Comparison of ENCODE assay signal across 25 mouse cellular contexts in genomic region chr15:90686770-90687169, GRCm38 (mm10). TPM values are rescaled to one million over a fixed set of nuclear protein-coding genes. Genes with fewer than 3 reads are reported as not detected.
DNase-seq lines count a peak whose midpoint lies in the region; ATAC-seq and TF ChIP-seq lines count a peak whose summit lies in the region.
"Had no signal": no experiment of that assay in that cellular context is flagged by ENCODE, and none has a peak within 500 bp of the region (broad histone marks: within the 10 kb centered on the region; RNA-seq: fewer than 3 reads in every experiment).

No protein-coding gene starts in this region.

- no peaks in the 10 kb centered on the region for H3K4me1 ChIP-seq in intestine, postnatal 0 days (replicated peaks; ENCODE audit: control insufficient read depth, insufficient read depth, low read length)
- no peaks in the 10 kb centered on the region for H3K4me1 ChIP-seq in intestine, embryonic 16.5 days (ENCODE audit: control insufficient read depth, insufficient read depth, low read length)
- H3K4me1 ChIP-seq in lung, postnatal 0 days (ENCODE audit: insufficient read depth, low read depth, low read length) = no peaks in the 10 kb centered on the region
- no peaks in the 10 kb centered on the region for H3K4me1 ChIP-seq in stomach, embryonic 15.5 days
- H3K4me1 ChIP-seq: embryonic facial prominence, embryonic 10.5 days; embryonic facial prominence, embryonic 13.5 days; forebrain, embryonic 12.5 days; forebrain, embryonic 15.5 days; heart, embryonic 10.5 days; heart, embryonic 13.5 days; hindbrain, embryonic 12.5 days; hindbrain, embryonic 15.5 days had no signal

- H3K4me3 ChIP-seq in intestine, postnatal 0 days (ENCODE audit: low read depth, low read length) = no peak overlapping the region
- H3K4me3 ChIP-seq in intestine, embryonic 16.5 days (ENCODE audit: low read length) = no peak overlapping the region
- no peak overlapping the region for H3K4me3 ChIP-seq in lung, postnatal 0 days (ENCODE audit: low read depth, low read length)
- no peak overlapping the region for H3K4me3 ChIP-seq in stomach, embryonic 15.5 days (replicated peaks)
- H3K4me3 ChIP-seq: embryonic facial prominence, embryonic 10.5 days; embryonic facial prominence, embryonic 13.5 days; erythroblast, embryonic 14.5 days; forebrain, embryonic 12.5 days; forebrain, embryonic 15.5 days; heart, adult 2 months; heart, embryonic 10.5 days; heart, embryonic 13.5 days; hindbrain, embryonic 12.5 days; hindbrain, embryonic 15.5 days had no signal

- 0 out of 2 replicates have a peak, but pooled peaks have one; percentile 7 for TF ChIP-seq CTCF in intestine, postnatal 0 days (IDR thresholded peaks at IDR 0.05; ENCODE audit: low read depth)
- TF ChIP-seq CTCF in lung, postnatal 0 days (IDR thresholded peaks at IDR 0.05) = no peak

- no peak overlapping the region for H3K27ac ChIP-seq in intestine, postnatal 0 days (ENCODE audit: low read depth, low read length)
- no peak overlapping the region for H3K27ac ChIP-seq in intestine, embryonic 16.5 days (ENCODE audit: low read length)
- H3K27ac ChIP-seq in lung, postnatal 0 days (ENCODE audit: low read length) = no peak overlapping the region
- no peak overlapping the region for H3K27ac ChIP-seq in stomach, embryonic 15.5 days
- H3K27ac ChIP-seq: embryonic facial prominence, embryonic 10.5 days; embryonic facial prominence, embryonic 13.5 days; forebrain, embryonic 12.5 days; forebrain, embryonic 15.5 days; heart, adult 2 months; heart, embryonic 10.5 days; heart, embryonic 13.5 days; hindbrain, embryonic 12.5 days; hindbrain, embryonic 15.5 days had no signal

- no peak for ATAC-seq in intestine, postnatal 0 days
- no peak for ATAC-seq in intestine, embryonic 16.5 days
- peak; percentile 44; the same call in 1 of the 2 replicates for ATAC-seq in lung, postnatal 0 days
- ATAC-seq in stomach, embryonic 15.5 days (ENCODE audit: insufficient read depth, low FRiP score, low read depth) = peak; percentile 60; the same call in 1 of the 2 replicates
- ATAC-seq: forebrain, embryonic 15.5 days had no signal

- TF ChIP-seq EP300 in lung, postnatal 0 days (IDR thresholded peaks at IDR 0.05) = no peak

- no peaks in the 10 kb centered on the region for H3K27me3 ChIP-seq in intestine, postnatal 0 days (replicated peaks; ENCODE audit: control insufficient read depth, insufficient read depth, low read length)
- no peaks in the 10 kb centered on the region for H3K27me3 ChIP-seq in intestine, embryonic 16.5 days (replicated peaks; ENCODE audit: control insufficient read depth, insufficient read depth, low read length)
- H3K27me3 ChIP-seq in lung, postnatal 0 days (replicated peaks; ENCODE audit: insufficient read depth, low read length) = no peaks in the 10 kb centered on the region
- H3K27me3 ChIP-seq in stomach, embryonic 15.5 days (replicated peaks) = no peaks in the 10 kb centered on the region
- H3K27me3 ChIP-seq: embryonic facial prominence, embryonic 13.5 days; forebrain, embryonic 12.5 days; heart, embryonic 13.5 days; hindbrain, embryonic 12.5 days; hindbrain, embryonic 15.5 days had no signal

- H3K36me3 ChIP-seq in intestine, postnatal 0 days (ENCODE audit: control insufficient read depth, insufficient read depth) = no peaks in the 10 kb centered on the region
- H3K36me3 ChIP-seq in intestine, embryonic 16.5 days (ENCODE audit: control insufficient read depth, insufficient read depth, low read length) = no peaks in the 10 kb centered on the region
- no peaks in the 10 kb centered on the region for H3K36me3 ChIP-seq in lung, postnatal 0 days (ENCODE audit: insufficient read depth, low read length)
- no peaks in the 10 kb centered on the region for H3K36me3 ChIP-seq in stomach, embryonic 15.5 days
- H3K36me3 ChIP-seq: embryonic facial prominence, embryonic 10.5 days; embryonic facial prominence, embryonic 13.5 days; forebrain, embryonic 12.5 days; forebrain, embryonic 15.5 days; heart, embryonic 10.5 days; heart, embryonic 13.5 days; hindbrain, embryonic 12.5 days; hindbrain, embryonic 15.5 days had no signal

- no peak overlapping the region for H3K4me2 ChIP-seq in intestine, postnatal 0 days (replicated peaks; ENCODE audit: low read depth)
- H3K4me2 ChIP-seq in intestine, embryonic 16.5 days (ENCODE audit: low read depth, low read length) = no peak overlapping the region
- no peak overlapping the region for H3K4me2 ChIP-seq in lung, postnatal 0 days (replicated peaks; ENCODE audit: low read depth, low read length)
- H3K4me2 ChIP-seq in stomach, embryonic 15.5 days = no peak overlapping the region
- H3K4me2 ChIP-seq: embryonic facial prominence, embryonic 13.5 days; forebrain, embryonic 12.5 days; forebrain, embryonic 15.5 days; heart, embryonic 13.5 days; hindbrain, embryonic 12.5 days; hindbrain, embryonic 15.5 days had no signal

- no peak for DNase-seq in lung, postnatal 0 days (ENCODE audit: low spot score)
- no peak for DNase-seq in lung, adult 18-20 months
- DNase-seq in thymus, postnatal 0 days (ENCODE audit: low spot score) = no peak
- DNase-seq: adrenal gland, adult 2 months; adrenal gland, postnatal 14 days; cerebellum, adult 11 months; cerebellum, adult 2 months; cerebellum, adult 9-11 months; cerebellum, postnatal 36 days; embryo, embryonic 11 days; gastrocnemius, postnatal 36 days; heart, adult 2 months; heart, postnatal 14 days had no signal

- no peaks in the 10 kb centered on the region for H3K9me3 ChIP-seq in intestine, postnatal 0 days (ENCODE audit: control insufficient read depth)
- no peaks in the 10 kb centered on the region for H3K9me3 ChIP-seq in intestine, embryonic 16.5 days (ENCODE audit: control insufficient read depth, low read length)
- H3K9me3 ChIP-seq in lung, postnatal 0 days (ENCODE audit: low read length) = no peaks in the 10 kb centered on the region
- no peaks in the 10 kb centered on the region for H3K9me3 ChIP-seq in stomach, embryonic 15.5 days
- H3K9me3 ChIP-seq: embryonic facial prominence, embryonic 13.5 days; forebrain, embryonic 12.5 days; forebrain, embryonic 15.5 days; heart, embryonic 10.5 days; heart, embryonic 13.5 days; hindbrain, embryonic 12.5 days; hindbrain, embryonic 15.5 days had no signal

- WGBS in intestine, postnatal 0 days = 71% methylated on average over 6 of the region's 6 CpGs
- whole genome bisulfite sequencing in intestine, embryonic 16.5 days = 79% methylated on average over 6 of the region's 6 CpGs
- WGBS in lung, postnatal 0 days = 59% methylated on average over 6 of the region's 6 CpGs
- WGBS in stomach, embryonic 15.5 days = 66% methylated on average over 6 of the region's 6 CpGs

- no peak overlapping the region for H3K9ac ChIP-seq in intestine, postnatal 0 days (ENCODE audit: low read depth, low read length)
- H3K9ac ChIP-seq in intestine, embryonic 16.5 days (ENCODE audit: low read depth, low read length) = no peak overlapping the region
- H3K9ac ChIP-seq in lung, postnatal 0 days (replicated peaks; ENCODE audit: low read depth) = no peak overlapping the region
- no peak overlapping the region for H3K9ac ChIP-seq in stomach, embryonic 15.5 days
- H3K9ac ChIP-seq: embryonic facial prominence, embryonic 13.5 days; forebrain, embryonic 12.5 days; forebrain, embryonic 15.5 days; heart, embryonic 13.5 days; hindbrain, embryonic 12.5 days; hindbrain, embryonic 15.5 days had no signal

RNA-seq across cellular contexts. Expression of gene Cpne8, which starts 7.5 kb away (rescaled TPM):
- polyA plus RNA-seq in intestine, postnatal 0 days (2015; fragmentation: Nextera tagmentation; extraction: Ambion mirVana) = 40.4 and 55.2 TPM in 2 replicates
- polyA plus RNA-seq in intestine, embryonic 16.5 days (2015; fragmentation: Nextera tagmentation; extraction: Ambion mirVana) = 51.3 and 60.2 TPM in 2 replicates
- polyA plus RNA-seq in lung, postnatal 0 days (2015; fragmentation: Nextera tagmentation; extraction: Ambion mirVana) = 46.0 and 65.1 TPM in 2 replicates
- polyA plus RNA-seq in stomach, embryonic 15.5 days (2015; fragmentation: Nextera tagmentation; extraction: Ambion mirVana) = 18.9 and 21.6 TPM in 2 replicates
- 7.2 and 7.7 TPM in 2 replicates for polyA plus RNA-seq in thymus, postnatal 0 days (2015; fragmentation: Nextera tagmentation; extraction: Ambion mirVana)

Comparison
In these comparisons a context has a peak if more than half of its experiments do, and no peak if none do; other contexts are left out.
1. ATAC-seq: peak in lung, postnatal 0 days (single experiment) and stomach, embryonic 15.5 days (single experiment); none in intestine, postnatal 0 days (single experiment) and intestine, embryonic 16.5 days (single experiment).